Mouse (Mus musculus): ENCODE measurements at regions not wholly inside any gene's neighbourhood (a gene's known extent, or its start where the extent isn't known, plus 50 kb on each side); places are given as distances from the start of the nearest gene placed in this dataset.

DNA sequence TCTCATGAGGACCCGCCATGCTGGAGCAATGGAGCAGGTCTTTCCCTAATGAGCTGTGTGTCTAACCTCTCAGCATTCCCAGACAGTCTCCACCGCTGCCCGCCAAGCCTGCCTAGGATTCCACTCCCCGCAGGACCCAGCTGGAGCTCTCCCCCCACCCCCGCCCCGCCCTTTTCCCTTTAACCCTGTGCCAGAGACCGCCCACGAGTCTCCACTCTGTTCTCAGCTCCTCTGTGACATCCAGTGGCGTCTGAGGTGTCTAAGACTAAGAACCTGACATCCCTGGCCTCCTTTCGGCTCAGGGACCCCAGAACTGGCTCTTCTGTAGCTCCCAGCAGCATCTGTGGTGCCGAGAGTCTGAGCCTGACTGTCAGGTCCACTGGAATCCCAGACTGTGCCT is 50.9 kb upstream of the Tpp2 start:
- DNase-seq, result no peak

DNA sequence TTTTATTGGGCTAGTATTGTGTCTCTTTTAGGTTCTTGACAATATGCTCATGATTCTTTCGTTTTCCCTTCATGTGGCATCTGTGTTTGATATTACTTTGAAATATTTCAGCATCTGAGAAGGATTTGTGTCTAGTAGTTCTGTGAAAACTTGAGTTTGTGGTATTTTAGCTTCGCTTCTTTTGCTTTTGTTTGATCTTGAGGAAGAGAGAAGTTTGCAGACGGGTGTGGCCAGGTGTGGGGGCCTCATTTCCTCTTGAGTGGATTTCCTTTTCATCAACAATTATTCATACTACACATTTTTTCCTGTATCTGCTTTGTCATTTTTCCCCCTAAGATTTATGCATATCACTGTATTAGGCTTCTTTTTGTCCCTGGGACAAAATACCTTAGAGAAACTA is 52.8 kb upstream of the Uxs1 start:
- DNase-seq, result no peak

GRCm38 (mm10) chr1:43879896-43880295 is 52.3 kb upstream of the Uxs1 start:
- DNase-seq, result no peak

- no peak for DNase-seq
These were observed 51.6 kb upstream of the Uxs1 start for GRCm38 (mm10) chr1:43879163-43879562.

GRCm38 (mm10) chr1:43878163-43878562 is 50.6 kb upstream of the Uxs1 start:
- peak; percentile 59 for DNase-seq

DNA sequence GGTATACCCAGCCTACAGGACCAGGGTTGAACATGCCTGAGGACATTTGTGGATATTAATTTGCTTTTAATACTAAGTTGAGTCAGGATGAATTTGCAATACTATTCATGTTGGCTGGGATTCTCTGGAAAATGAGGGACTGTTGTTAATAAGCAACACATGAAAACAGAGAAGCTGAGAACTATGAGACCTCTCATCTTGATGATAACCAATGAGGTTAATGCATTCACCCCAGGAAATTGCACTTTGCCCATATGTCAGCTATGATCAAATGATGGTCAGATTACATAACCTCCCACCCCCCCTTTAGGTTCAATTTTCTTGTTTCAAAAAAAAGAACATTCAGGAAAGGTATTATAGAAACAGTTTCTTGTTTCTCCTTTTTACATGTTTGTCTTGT is 50.1 kb upstream of the Uxs1 start:
- DNase-seq, result no peak

Measured in kidney, postnatal 14 days (tissue).